Mouse (Mus musculus) bone marrow macrophage, adult 2 months (primary cell): ENCODE results near the gene Mxd1. TPM values are rescaled to one million over a fixed set of nuclear protein-coding genes. Genes with fewer than 3 reads are reported as not detected.
A peak's percentile ranks its signal among the peaks of the same experiment; 100 is the strongest.

Experiments
- H3K27ac ChIP-seq: 2 replicates; pipeline ENCODE4 v1.5.1; 2012; ENCODE audit warnings: low read depth, low read length; ENCODE audit not compliant: insufficient read depth
- H3K4me1 ChIP-seq: 2 replicates; pipeline ENCODE4 v1.6.1; 2012; ENCODE audit warnings: low read length; ENCODE audit not compliant: control insufficient read depth, insufficient read depth
- H3K4me3 ChIP-seq: 2 replicates; pipeline ENCODE4 v1.5.1; 2012; ENCODE audit warnings: mild to moderate bottlenecking, low read length, moderate library complexity; ENCODE audit not compliant: insufficient read depth
- CTCF ChIP-seq: IDR thresholded peaks from 2 replicates; pipeline ENCODE4 v1.5.1; 2012; ENCODE audit warnings: low read depth, mild to moderate bottlenecking, low read length, moderate library complexity
- POLR2A ChIP-seq: IDR thresholded peaks from 2 replicates; pipeline ENCODE4 v1.6.1; 2012; ENCODE audit warnings: mild to moderate bottlenecking, low read depth, low read length, borderline replicate concordance
- polyA plus RNA-seq: library from polyadenylated mRNA; stranded (reverse); fragments of >200 nt; gene quantifications from 2 replicates; pipeline ENCODE4 v1.2.4, GENCODE M21; 2012; ENCODE audit not compliant: missing spikeins, insufficient read depth, insufficient read length

Gene Mxd1
- polyA plus RNA-seq, 1 experiment, result 25.3 TPM

GRCm38 (mm10) chr6:86606289-86606688, 62.7 kb downstream of the Mxd1 start:
- H3K4me3 ChIP-seq, result no peak overlapping the region
- no peak overlapping the region for H3K27ac ChIP-seq
- TF ChIP-seq CTCF (no peak), POLR2A (no peak)
- H3K4me1 ChIP-seq, result peaks cover 24% of the 10 kb centered on the region

DNA sequence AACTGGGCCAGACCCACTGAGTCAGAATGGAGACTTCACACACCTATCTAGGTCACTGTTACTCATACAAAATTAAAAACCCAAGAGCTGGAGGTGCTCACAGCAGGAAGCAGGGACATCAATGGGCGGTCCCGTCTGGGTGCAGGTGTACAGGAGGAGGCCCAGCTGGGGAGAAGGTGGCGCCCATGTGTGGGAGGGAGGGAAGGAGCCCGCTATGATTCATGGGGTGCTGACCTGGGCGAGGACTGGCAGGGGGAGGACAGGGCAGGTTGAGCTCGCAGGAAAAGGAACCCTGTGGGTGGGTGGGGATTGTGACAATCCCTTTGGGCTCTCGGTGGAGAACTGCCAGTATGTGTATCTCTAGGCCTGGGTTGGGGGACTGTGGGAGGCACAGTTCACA, 63.7 kb downstream of the Mxd1 start:
- H3K27ac ChIP-seq, result no peak overlapping the region
- H3K4me1 ChIP-seq, result peaks cover 31% of the 10 kb centered on the region
- no peak for TF ChIP-seq CTCF
- no peak for TF ChIP-seq POLR2A
- H3K4me3 ChIP-seq, result no peak overlapping the region

DNA sequence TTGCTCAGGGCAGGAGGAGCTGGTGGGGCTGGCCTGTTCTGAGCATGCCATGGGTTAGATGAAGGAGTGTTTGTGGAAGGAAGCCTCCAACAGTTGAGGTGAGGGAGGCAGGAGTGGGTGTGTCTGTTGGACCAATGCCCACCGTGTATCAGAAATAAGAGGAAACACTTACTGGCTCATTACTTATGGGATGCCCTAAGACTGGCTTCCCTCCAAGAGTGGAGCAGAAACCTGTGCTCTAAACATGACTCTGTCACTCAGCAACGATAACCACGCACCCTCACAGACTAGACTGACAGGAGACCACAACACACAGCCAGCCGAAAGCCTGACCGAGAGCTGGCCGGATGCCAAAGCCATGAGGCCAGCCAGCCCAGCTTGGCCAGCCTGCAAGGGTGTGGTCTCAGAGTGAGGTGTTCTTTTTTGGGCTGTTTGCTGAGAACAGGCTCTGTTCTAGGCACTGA, 69.0 kb downstream of the Mxd1 start:
- Histone ChIP-seq H3K4me1 (peaks cover 18% of the 10 kb centered on the region), H3K4me3 (no peak overlapping the region), H3K27ac (peak overlapping the region; percentile 26; the same call in 1 of the 2 replicates)
- TF ChIP-seq CTCF, result no peak
- no peak for TF ChIP-seq POLR2A

- H3K4me3 ChIP-seq, result no peak overlapping the region
- peaks cover 18% of the 10 kb centered on the region for H3K4me1 ChIP-seq
- TF ChIP-seq POLR2A (no peak), CTCF (peak; percentile 81)
- H3K27ac ChIP-seq, result 0 out of 2 replicates have a peak overlapping the region, but pooled peaks have one; percentile 3
Observed at GRCm38 (mm10) chr6:86599197-86599596, 69.8 kb downstream of the Mxd1 start.

DNA sequence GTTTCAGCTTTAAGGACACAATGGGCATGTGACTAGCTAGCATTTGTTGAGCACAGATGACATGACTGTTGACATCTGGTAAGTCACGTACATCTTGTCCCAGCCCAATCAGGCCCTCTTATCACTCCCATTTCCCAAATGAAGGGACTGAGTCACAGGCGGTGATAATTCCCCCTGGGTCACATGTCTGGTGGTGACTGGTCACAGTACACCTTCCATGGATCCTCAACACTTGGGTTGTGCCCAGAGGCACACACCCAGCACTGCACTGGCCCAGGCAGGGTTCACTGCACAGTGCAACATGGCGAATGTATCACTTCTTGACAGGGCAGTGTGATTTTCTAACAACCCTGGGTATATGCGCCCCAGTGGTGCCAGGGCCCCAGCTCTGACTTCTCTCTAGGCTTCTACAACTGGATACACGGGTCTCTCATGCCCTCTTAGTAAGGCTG, 70.2 kb downstream of the Mxd1 start:
- TF ChIP-seq POLR2A (no peak), CTCF (no peak)
- peaks cover 18% of the 10 kb centered on the region for H3K4me1 ChIP-seq
- H3K27ac ChIP-seq, result no peak overlapping the region
- H3K4me3 ChIP-seq, result no peak overlapping the region

Other genes with a start within 250 kb of the Mxd1 start
- gene Gm44790, start 242.5 kb downstream of the Mxd1 start, polyA plus RNA-seq, result not detected in 2 replicates
- gene C87436, start 230.8 kb downstream of the Mxd1 start, polyA plus RNA-seq, result 16.6 and 20.3 TPM in 2 replicates
- gene Pcbp1, start 142.8 kb downstream of the Mxd1 start, polyA plus RNA-seq, result 177 and 185 TPM in 2 replicates
- not detected in 2 replicates for gene Asprv1, start 41.0 kb downstream of the Mxd1 start, polyA plus RNA-seq
- 63.4 and 72.7 TPM in 2 replicates for gene Snrnp27, start 15.4 kb upstream of the Mxd1 start, polyA plus RNA-seq
- 15.6 and 16.3 TPM in 2 replicates for gene Gmcl1, start 64.2 kb upstream of the Mxd1 start, polyA plus RNA-seq
- gene Anxa4, start 124.4 kb upstream of the Mxd1 start, polyA plus RNA-seq, result 305 and 317 TPM in 2 replicates
- gene Aak1, start 180.4 kb upstream of the Mxd1 start, polyA plus RNA-seq, result 16.6 and 24.0 TPM in 2 replicates